Mouse (Mus musculus) testis, adult 2 months (tissue): ENCODE data around the gene Myh9.
"Not testable (repeated sequence)": the region's sequence is repeated elsewhere in the genome, so short reads cannot be mapped to it uniquely, and the experiment has no call there.

ENCODE experiments used
- CTCF ChIP-seq: fragments of 200-500 bp; IDR thresholded peaks from 2 replicates; pipeline ENCODE4 v1.5.1; 2012; ENCODE audit warnings: low read depth, mild to moderate bottlenecking, inconsistent platforms, low read length, moderate library complexity; ENCODE audit not compliant: control insufficient read depth, insufficient read depth, insufficient replicate concordance
- POLR2A ChIP-seq: fragments of 200-500 bp; IDR thresholded peaks from 2 replicates; pipeline ENCODE4 v1.6.1; 2012; ENCODE audit warnings: low read depth, mild to moderate bottlenecking, inconsistent platforms, low read length, moderate library complexity; ENCODE audit not compliant: control insufficient read depth

- TF ChIP-seq CTCF, POLR2A: not testable (repeated sequence)
Observed at GRCm38 (mm10) chr15:77728739-77729138, 113.2 kb downstream of the Myh9 start, which contains the start of gene Apol9b.
